35 mouse cellular contexts compared by ENCODE assay signal in the genomic region with DNA sequence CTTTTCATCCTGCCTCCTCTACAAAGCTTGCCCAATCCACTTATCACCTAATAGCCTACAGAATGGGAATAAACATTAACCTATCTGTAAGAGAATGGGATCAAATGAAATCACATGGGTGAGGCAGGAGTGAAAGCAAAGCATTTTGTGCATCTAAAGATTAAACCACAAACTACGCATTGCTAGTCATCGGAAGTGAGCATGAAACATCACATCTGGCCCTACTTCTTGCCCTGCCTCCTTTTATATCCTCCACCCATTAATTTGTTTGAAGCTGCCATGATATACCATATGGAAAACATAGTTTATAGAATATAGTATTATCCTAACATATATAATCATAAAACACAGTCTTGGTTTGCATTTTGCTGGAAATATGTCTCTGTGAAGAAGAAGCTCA.
"Had no signal": no experiment of that assay in that cellular context is flagged by ENCODE, and none has a peak within 500 bp of the region (broad histone marks: within the 10 kb centered on the region; RNA-seq: fewer than 3 reads in every experiment).

No protein-coding gene starts in this region.

- H3K27me3 ChIP-seq: heart, embryonic 12.5 days; heart, embryonic 13.5 days; heart, embryonic 15.5 days; hindbrain, embryonic 12.5 days; hindbrain, embryonic 13.5 days; hindbrain, embryonic 15.5 days; intestine, embryonic 15.5 days; kidney, embryonic 15.5 days had no signal

- H3K9ac ChIP-seq: heart, embryonic 12.5 days; heart, embryonic 13.5 days; heart, embryonic 15.5 days; hindbrain, embryonic 12.5 days; hindbrain, embryonic 13.5 days; hindbrain, embryonic 14.5 days; hindbrain, embryonic 15.5 days; intestine, embryonic 15.5 days; kidney, embryonic 15.5 days had no signal

- DNase-seq: heart, adult 18-20 months; heart, adult 2 months; heart, postnatal 10 days; heart, postnatal 14 days; heart, postnatal 36 days; heart, postnatal 4 days; kidney, adult 11 months; kidney, adult 2 months; kidney, adult 8-10 months; kidney, adult 9 months; kidney, postnatal 10 days; kidney, postnatal 14 days; kidney, postnatal 25 days; kidney, postnatal 36 days; kidney, postnatal 4 days; layer of hippocampus, adult 9-11 months; layer of hippocampus, postnatal 36 days had no signal

- H3K4me2 ChIP-seq: heart, embryonic 11.5 days; heart, embryonic 12.5 days; heart, embryonic 13.5 days; heart, embryonic 15.5 days; hindbrain, embryonic 12.5 days; hindbrain, embryonic 13.5 days; hindbrain, embryonic 14.5 days; hindbrain, embryonic 15.5 days; intestine, embryonic 15.5 days; kidney, embryonic 15.5 days had no signal

- H3K4me3 ChIP-seq: heart, adult 2 months; heart, embryonic 10.5 days; heart, embryonic 12.5 days; heart, embryonic 13.5 days; heart, embryonic 15.5 days; hindbrain, embryonic 10.5 days; hindbrain, embryonic 12.5 days; hindbrain, embryonic 13.5 days; hindbrain, embryonic 15.5 days; intestine, embryonic 15.5 days; kidney, embryonic 15.5 days; layer of hippocampus, adult 2 months had no signal

- ATAC-seq: hindbrain, embryonic 16.5 days; hindbrain, postnatal 0 days; inflammation-experienced regulatory T-cells, adult 6 months; intestine, embryonic 15.5 days; intestine, embryonic 16.5 days; intestine, postnatal 0 days had no signal

- H3K4me1 ChIP-seq: heart, embryonic 10.5 days; heart, embryonic 12.5 days; heart, embryonic 13.5 days; heart, embryonic 15.5 days; hindbrain, embryonic 10.5 days; hindbrain, embryonic 12.5 days; hindbrain, embryonic 13.5 days; hindbrain, embryonic 15.5 days; intestine, embryonic 15.5 days; kidney, embryonic 15.5 days had no signal

- H3K27ac ChIP-seq: heart, adult 2 months; heart, embryonic 10.5 days; heart, embryonic 13.5 days; heart, embryonic 15.5 days; hindbrain, embryonic 10.5 days; hindbrain, embryonic 12.5 days; hindbrain, embryonic 13.5 days; hindbrain, embryonic 14.5 days; hindbrain, embryonic 15.5 days; hindbrain, postnatal 0 days; intestine, embryonic 15.5 days; kidney, embryonic 15.5 days; layer of hippocampus, adult 2 months had no signal

- H3K36me3 ChIP-seq: heart, embryonic 10.5 days; heart, embryonic 12.5 days; heart, embryonic 13.5 days; heart, embryonic 15.5 days; hindbrain, embryonic 10.5 days; hindbrain, embryonic 12.5 days; hindbrain, embryonic 13.5 days; hindbrain, embryonic 15.5 days; intestine, embryonic 15.5 days; kidney, embryonic 15.5 days had no signal

- H3K9me3 ChIP-seq: heart, embryonic 10.5 days; heart, embryonic 12.5 days; heart, embryonic 13.5 days; heart, embryonic 15.5 days; hindbrain, embryonic 10.5 days; hindbrain, embryonic 12.5 days; hindbrain, embryonic 13.5 days; hindbrain, embryonic 15.5 days; intestine, embryonic 15.5 days; kidney, embryonic 15.5 days had no signal
